Mouse (Mus musculus) heart, adult 8-10 months (tissue): ENCODE measurements at regions not wholly inside any gene's neighbourhood (a gene's known extent, or its start where the extent isn't known, plus 50 kb on each side); places are given as distances from the start of the nearest gene placed in this dataset.

Experiments used
- DNase-seq: peaks from one replicate; pipeline ENCODE4 v3.0.0; 2022; ENCODE audit warnings: low spot score

DNA sequence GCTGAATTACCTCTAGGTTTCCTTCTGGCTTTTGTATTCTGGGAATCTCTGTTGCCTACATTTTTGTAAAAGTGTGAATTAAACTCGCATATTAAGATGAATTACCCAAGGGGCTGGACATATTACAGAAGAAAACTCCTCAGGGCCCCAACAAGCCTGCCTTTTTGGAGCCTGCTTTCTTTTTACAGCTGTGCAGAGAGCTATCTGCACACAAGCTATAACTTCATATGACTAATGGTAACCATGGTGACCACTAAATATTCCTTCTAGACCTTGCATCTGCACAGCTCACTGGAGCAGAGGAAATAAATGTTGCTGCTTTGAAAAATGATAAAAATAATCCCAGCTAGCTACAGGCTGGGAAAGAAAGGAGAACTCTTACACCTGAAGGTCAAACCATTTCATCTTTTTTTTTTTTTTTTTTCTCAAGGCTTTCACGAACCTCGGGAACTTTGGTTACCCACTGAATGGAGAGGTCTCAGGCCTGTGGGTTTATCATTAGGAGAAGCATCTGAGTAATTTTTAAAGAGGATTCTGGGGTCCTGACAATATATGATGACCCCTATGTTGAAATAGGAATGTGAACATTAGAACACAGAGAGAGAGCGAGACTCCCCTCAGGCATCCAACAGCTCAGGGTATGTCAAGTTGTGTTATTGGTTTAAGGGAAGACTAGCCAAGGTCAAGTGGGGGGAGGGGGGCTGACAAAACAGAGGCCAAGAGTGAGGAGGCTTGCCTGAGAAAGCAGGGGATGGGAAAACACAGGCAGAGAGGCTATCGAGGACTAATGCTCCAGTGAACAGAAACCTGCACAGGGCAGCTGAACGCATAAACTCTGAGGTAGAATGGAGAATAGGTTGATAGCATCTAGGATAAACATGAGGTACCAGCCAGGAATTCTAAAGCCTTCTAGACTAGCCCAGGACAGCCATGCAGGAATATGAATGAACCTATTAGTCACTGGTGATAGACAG, 188.4 kb downstream of the Phlda1 start:
- DNase-seq, result peak; percentile 46

DNA sequence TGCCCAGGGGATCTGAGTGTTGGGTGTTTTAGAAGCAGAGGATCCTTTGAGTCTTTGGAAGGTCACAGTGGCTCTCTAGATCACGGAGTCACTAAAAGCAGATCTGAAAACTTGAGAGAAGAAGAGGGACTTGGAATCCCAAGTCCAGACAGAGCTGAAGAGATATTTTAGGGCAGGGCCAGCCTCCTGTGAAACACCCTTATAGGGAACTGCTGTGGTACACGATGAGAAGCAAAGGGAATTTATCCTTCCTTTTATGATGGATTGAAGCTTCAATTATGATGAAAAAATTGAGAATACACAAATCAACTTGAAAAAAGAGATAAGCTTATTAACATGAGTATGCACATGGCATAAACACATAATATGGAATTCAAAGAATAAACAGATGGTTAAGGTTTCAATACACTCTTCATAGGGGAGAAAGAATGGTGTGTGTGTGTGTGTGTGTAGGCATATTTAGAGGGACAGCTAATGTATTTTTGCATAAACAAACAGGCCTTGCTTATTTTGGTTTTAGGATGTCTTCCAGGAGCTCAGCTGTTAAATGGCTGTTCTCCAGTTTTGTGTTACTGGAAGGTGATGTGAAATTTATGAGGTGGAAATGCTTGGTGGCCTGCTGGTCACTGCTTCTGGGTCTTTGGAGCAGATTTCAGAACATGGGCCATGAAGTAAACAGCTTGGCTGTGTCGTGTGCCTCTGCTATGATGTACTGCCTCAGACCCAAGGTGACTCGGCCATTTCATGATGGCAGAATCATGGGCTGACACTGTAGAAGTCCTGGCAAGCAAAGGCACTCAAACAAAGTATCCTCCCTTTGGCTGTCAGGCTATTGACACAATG, 190.1 kb downstream of the Phlda1 start:
- no peak for DNase-seq

DNA sequence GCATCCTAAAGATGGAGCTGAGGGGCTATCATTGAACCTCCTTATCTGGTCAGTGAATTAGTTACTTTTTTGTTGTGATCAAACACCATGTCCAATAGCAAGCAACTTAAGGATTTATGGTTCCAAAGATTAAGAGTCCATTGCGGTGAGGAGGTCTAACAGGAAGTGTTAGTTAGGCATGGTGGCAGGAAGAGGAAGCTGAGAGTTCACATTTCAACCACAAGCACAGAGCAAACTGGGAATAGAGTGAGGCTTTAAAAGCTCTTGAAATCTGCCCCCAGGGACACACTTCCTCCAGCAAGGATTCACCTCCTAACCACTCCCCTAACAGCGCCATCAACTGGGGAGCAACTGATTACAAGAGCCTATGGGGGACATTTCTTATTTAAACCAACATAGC, 190.9 kb downstream of the Phlda1 start:
- DNase-seq, result no peak

DNA sequence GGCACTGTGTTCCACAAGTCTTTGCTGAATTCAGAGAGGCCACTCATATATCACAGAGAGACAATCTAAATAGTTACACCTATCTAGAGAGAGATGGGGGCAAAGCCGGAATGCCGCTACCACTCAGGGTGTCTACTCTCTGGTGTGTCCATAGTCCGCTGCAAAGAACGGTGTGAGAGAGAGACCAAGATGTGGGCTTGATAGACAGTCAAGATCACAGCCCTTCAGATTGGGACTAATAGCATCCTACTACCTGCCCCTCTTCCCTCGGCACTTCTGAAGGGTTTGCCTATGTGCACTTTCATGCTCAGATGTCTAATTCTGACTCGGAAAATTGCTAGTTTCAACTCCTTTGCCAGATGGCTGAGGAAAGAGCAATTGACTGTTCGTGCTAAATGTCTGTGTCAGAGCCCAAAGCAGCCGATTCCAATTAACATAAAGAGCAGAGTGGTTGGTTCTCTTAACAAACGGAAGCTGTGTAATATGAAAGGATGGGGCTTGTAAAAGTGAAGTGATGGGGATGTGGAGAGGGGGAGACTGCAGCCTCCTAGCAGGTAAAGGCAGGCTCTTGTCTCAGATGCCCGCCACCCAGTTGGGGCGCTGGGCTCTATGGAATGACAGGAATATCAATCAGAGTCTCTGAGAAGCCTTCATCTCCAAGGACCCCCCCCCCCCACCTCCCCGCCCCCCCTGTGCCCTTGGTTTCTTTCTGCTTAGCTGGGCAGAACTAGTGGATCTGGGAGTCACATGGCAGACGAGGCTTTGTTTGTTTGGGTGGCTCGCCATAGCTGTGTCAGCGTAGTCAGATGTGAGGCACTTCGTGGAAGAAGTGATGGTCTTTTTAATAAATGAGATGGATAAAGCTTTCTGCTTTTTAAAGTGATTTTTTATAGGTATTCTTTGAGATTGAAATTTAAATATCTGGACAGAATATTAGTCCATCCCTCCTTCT, 193.7 kb downstream of the Phlda1 start:
- no peak for DNase-seq

DNA sequence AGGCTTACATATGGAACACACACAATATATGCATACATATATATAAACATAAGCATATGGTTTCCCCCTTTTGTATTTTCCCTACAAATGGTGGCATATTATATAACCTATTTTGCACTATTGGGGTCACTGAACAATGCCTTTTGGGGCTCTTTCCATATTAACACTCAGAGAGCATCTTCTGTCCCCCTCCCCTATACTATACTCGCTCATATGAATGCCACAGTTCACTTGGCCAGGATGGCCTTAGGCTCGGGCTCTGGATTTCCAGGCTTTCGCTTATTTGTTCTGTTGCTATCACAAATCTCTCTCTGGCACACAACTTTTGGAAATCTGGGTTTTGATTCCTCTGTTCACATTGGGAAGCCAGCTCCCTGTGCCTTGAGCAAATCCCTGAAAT, 194.5 kb downstream of the Phlda1 start:
- DNase-seq, result no peak

DNA sequence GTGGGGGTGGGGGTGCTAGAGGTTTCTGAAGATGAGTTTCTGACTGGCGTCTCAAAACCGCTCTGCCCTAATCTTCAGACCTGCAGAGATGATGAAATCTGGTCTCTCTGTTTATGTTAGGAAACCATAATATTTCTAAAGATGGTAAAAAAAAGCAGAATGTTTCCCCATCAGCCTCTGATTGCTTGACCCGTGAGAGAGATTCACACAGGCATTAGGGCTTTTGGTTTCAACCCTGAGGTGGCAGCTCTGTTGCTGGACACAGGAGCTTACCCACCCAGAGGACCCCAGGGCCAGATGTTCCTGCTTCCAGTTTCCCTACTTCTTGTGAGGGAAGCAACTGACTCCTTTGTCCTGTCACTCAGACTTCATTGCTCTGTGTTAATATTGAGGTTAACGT, 195.1 kb downstream of the Phlda1 start:
- no peak for DNase-seq

DNA sequence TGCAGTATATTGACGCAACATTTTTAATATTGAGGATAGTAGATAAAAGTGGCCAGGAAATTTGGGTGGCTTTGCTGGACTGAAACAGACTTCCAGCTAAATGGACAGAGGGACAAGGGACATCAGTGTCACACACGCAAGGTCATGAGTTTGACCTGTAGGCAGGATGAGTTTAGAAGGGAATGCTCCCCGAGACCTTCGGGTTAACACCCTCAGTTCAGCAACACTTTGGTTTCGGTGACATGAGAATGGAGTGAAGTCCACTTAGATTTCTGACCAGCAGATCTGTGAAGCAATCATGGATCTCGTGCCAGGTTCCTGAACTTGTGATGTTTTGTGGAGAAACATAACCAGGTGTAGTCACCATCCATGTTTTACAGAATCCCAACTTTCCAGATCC, 196.3 kb downstream of the Phlda1 start:
- no peak for DNase-seq

DNA sequence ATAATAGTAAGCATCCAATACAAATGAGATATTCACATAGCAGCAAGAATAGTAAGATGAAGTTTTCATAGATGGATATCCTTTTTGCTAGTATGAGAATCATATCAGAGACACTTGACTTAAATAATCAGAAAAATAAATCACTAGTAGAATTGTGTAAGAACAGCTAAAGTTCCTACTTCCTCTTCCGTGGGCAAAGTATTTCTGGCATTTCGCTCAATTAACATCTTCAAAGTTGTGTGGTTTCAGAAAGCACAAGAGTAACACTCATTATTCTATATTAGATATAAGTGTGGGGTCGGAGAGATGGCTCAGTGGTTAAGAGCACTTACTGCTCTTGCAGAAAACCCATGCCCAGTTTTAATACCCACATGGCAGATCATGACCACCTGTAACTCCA, 197.4 kb downstream of the Phlda1 start:
- DNase-seq, result no peak

DNA sequence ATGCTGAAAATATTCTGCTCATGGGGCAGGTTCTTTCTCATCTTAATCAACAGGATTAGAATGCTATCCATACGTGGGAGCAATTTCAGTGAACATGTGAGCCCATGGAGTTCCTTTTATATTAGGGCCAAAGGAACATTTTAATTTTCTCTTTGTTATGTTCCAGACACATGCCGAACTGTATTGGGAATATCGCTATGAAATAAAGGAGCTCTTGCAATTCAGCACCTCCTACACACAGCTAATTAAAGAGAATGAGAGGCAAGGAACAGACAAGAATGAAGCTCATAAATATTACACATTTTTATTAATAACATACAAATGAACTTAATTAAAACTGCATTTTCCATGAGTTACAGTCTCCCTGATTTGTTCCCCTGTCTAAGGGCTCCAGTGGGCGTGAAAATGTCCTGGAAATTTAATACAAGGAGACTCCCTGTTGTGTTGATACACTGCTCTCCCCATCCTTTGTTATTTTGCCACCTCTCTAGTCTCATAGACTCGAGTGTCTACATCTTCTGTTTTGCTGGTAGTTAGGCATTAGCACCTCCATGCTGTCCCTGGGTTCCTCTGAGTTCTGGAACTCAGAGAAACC, 205.5 kb downstream of the Phlda1 start:
- no peak for DNase-seq

DNA sequence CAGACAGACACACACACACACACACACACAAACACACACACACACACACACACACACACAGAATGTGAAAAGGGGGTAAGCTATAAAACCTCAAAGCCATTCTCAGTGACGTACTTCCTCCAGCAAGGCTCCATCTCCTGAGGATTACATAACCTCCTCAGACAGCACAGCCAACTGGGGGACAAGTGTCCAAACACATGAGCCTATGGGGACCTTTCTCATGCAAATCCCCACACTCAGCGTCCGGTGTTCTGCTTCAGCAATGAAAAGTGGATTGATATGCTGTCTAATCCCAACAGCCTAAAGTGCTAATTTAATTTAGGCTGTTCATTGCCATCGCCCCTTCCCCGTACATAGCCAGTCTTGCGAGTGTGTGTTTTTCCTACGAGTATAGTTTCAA, 206.9 kb downstream of the Phlda1 start:
- DNase-seq, result no peak

DNA sequence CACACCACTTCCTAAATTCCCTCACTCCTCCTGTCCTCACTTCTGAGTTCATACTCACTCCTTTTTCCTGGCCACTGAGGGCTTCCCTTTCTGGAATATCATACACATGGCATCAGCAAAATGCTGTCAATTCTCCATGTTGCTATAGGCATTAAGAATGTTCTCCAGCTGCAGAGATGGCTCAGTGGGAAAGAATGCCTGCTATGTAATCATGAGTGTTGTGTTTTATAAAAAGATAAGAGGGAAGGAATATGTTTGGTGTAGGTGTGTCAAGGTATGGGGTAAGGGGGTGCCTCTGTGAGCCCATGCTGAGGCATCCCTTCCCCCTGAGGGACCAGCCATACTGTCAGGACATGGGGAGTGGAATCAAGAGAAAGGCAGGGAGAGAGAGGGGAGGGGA, 207.6 kb downstream of the Phlda1 start:
- no peak for DNase-seq

DNA sequence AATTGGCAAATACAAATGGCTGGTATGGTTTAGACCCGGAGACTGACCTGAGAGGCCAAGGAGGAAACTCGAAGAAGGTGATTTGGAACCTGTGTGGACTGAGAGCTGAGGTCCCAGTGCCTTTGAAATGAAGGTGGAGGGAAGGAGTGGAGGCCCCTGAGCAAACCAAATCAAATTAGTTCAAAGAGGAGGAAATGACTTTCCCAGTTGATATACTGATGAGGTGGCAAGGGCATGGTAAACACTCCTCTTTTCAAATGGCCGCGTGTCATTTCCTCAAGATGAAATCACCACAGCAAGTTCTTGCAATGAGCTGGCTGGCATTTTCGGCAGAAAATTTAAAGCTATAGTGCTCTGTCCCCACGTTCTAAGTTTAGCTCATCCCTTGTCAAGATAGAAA, 209.1 kb downstream of the Phlda1 start:
- DNase-seq, result no peak

DNA sequence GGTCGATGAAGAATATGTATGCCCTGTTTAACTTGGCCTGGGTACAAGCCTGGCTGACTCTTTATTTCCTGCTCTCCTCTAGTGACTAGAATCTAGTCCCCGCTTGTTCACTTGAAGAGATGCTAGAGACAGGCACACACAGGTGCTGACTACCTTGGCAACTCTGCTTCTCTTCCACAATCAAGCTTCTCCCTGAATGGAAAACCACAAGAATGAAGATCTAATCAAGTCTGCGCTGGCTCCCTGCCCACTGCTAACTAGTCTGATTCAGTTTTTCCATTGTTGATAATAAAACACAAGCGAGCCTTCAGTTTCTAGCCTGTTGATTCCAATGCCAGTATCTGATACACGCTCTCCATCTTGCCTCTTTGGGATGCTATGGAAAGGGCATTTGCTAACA, 213.5 kb downstream of the Phlda1 start:
- DNase-seq, result peak; percentile 16

DNA sequence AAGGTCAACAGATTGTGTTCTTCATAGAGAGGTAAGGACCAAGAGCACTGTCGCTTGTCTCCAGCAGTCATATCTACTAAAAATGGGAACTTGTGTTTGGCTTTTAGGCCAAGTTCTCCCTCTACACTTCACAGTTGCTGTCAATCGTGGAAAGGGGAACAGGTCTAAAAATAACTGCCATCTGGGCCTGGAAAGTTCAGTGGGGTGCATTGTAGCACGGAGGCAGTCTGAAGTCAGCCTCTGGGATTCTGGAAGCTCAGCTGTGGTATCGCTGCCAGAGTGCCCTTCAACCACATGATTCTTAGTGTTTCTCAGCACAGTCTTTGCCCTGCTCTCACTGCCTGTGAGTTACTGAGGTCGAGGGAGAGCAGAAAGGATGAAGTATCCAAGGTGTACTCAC, 215.0 kb downstream of the Phlda1 start:
- DNase-seq, result peak; percentile 72

DNA sequence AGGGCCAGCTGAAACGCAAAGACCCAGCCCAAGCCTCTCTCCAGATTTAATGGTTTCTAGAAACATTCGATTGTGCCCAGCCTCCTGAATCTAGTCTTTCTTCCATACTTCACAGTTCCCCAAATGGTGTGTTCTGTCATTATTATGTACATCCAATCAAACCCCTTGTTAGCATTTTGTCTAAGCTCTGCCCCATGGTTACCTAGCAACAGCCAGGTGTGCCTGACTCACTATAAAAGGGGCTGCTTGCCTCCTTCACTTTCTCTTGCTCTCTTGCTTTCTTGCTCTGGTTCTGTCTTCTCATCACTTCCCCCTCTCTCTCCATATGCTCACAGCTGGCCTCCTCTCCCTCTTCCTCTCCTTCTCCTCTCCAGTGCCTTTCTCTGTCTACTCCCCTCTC, 217.8 kb downstream of the Phlda1 start:
- no peak for DNase-seq

DNA sequence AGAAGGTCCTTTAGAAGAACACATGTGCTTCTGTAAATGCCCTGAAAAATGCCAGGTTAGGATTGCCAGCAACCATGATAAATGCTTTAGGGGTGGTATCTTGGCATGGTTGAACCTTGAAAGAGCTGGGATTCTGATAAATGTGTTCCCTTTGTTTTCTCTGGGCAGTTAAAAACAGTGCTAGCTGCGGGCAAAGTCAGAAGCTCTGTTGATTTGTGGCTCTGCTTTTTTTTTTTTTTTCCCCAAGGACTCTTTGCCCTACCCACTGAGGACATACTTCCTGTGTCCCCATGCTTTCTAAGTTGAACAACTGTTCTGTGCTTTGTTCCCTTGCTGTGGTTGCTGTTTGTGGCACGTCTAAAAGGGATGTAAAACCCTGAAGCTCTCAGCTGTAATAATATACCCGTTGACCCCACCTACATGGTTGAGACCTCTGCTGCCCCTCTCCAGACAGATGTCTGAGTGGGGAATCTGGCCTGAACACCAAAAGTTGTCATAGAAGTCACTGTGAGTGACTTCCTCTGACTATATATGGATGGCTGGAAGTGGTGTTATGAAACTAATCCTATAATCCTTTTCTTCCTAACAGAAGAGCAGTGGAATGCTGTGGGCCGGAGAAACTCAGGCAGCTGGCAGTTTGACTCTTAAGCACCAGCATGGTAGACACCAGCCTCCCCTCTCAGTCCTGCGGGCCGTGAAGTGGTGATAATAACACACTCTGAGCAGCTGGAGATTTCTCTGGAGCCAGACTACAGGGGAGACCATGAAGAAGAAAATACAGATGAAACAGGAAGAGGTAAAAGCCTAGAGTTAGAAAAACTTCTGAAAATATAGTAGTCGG, 218.7 kb downstream of the Phlda1 start:
- no peak for DNase-seq

DNA sequence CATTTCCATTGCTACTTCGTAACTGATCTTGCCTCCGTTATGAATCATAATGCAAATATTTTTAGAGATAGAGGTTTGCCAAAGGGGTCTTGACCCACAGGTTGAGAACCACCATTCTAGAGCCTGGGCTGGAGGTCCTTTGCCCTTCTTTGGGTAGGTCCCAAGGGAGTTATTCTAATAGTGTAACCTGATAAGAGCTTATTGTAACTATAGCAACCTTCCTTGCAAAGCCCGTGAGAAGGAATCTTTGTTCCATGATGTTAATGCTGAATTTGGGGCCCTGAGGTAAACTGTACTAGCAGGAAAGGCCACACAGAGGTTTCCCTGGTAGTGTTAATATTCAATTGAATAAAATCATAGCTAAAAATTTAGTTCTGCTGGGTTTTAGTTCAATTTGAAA, 229.9 kb downstream of the Phlda1 start:
- no peak for DNase-seq

DNA sequence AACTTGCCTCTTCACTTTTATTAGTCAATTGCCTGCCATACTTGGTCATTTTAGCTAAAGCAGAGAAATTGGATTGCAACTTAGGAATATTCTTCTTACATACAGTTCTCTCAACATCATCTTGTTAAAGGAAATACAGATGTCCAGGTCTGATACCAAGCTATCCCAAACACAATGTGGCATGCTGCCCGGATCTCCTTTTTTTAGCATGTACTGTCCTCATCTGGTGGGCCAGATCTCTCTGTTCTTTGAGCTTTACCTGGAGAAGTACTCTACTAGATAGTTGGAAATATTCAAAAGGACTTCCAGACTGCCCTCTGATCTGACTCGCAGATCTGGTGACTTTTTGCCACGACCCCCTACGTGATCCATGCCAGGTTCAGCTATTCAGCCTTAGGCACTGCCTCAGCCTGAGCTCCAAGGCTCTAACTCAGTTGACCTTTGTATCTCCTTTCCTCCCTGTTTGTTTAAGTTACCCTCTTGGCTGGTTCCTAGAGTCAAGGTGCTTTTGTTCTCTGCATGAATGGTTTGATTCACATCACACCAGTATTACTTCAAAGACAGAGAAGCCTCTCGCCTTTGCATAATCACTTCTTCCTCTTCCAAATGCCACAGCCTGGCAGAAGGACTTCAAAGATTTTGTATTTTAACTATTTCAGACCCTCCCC, 232.9 kb upstream of the Krr1 start:
- no peak for DNase-seq

DNA sequence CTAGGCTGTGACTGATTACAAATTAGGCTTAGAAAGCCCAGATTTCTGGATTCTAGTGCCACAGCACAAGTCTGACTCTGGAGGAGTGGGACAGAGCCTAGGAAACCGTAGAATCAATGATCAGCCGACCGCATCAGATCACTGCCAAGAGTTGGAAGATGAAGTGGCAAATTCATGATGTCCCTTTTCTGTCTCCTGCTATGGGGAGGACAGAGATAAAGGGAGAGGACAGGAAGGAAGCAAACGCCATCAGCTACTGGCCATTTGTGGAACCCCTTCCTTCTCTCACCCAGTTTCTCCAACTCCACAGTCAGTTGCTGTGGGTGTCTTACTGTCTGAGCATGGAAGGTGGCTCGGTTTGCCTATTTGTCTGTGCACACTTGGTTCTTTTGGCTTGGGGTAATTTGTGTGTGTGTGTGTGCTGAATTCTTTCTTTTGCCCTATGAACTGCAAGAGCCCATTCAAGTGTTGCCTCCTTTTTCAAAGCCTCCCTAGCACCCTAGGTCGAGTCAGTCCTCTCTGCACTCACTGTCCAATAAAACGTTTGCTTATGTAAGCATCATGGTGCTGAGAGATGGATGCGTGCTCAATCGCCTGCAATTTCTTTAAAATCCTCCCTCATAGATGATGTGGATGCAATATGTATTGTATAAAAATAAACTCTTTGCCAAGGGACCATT, 231.7 kb upstream of the Krr1 start:
- no peak for DNase-seq
